Mouse (Mus musculus): ENCODE measurements around the gene Nap1l4. TPM values are rescaled to one million over a fixed set of nuclear protein-coding genes. Genes with fewer than 3 reads are reported as not detected.

Nap1l4 gene
- polyA plus RNA-seq, 1 experiment from 2014 or later = 363 TPM

Small RNAs within 50 kb of the gene (microRNA-seq; reads per million reads assigned to microRNA genes)
- 0.83 reads per million for gene Mir7064

Other genes starting within 250 kb of the Nap1l4 start
- 96.6 and 138 TPM in 2 replicates for gene Cdkn1c, start 88.1 kb downstream of the Nap1l4 start, polyA plus RNA-seq (2015; fragmentation: Nextera tagmentation; extraction: Ambion mirVana)
- gene Slc22a18, start 75.4 kb downstream of the Nap1l4 start, polyA plus RNA-seq (2015; fragmentation: Nextera tagmentation; extraction: Ambion mirVana) = 0.42 and 0.54 TPM in 2 replicates
- gene Phlda2, start 46.0 kb downstream of the Nap1l4 start, polyA plus RNA-seq (2015; fragmentation: Nextera tagmentation; extraction: Ambion mirVana) = 0.57 TPM in 1 of 2 replicates, not detected in the other
- gene Cars, start 51.0 kb upstream of the Nap1l4 start, polyA plus RNA-seq (2015; fragmentation: Nextera tagmentation; extraction: Ambion mirVana) = 80.5 and 89.3 TPM in 2 replicates
- gene Tnfrsf26, start 79.6 kb upstream of the Nap1l4 start, polyA plus RNA-seq (2015; fragmentation: Nextera tagmentation; extraction: Ambion mirVana) = 0.15 TPM in 1 of 2 replicates, not detected in the other
- 3.9 and 4.0 TPM in 2 replicates for gene Tnfrsf22, start 100.6 kb upstream of the Nap1l4 start, polyA plus RNA-seq (2015; fragmentation: Nextera tagmentation; extraction: Ambion mirVana)
- gene Tnfrsf23, start 136.8 kb upstream of the Nap1l4 start, polyA plus RNA-seq (2015; fragmentation: Nextera tagmentation; extraction: Ambion mirVana) = 0.61 and 0.76 TPM in 2 replicates
- 34.0 and 35.8 TPM in 2 replicates for gene Osbpl5, start 207.9 kb upstream of the Nap1l4 start, polyA plus RNA-seq (2015; fragmentation: Nextera tagmentation; extraction: Ambion mirVana)
- not detected in 2 replicates for gene Mrgprg, start 217.9 kb upstream of the Nap1l4 start, polyA plus RNA-seq (2015; fragmentation: Nextera tagmentation; extraction: Ambion mirVana)
- 4.0 and 5.8 TPM in 2 replicates for gene Mrgpre, start 235.4 kb upstream of the Nap1l4 start, polyA plus RNA-seq (2015; fragmentation: Nextera tagmentation; extraction: Ambion mirVana)

Data from forebrain, embryonic 16.5 days (tissue).